Mouse (Mus musculus) neutrophil, adult 65 days (primary cell): ENCODE results near the gene Trim7. TPM values are rescaled to one million over a fixed set of nuclear protein-coding genes. Genes with fewer than 3 reads are reported as not detected.

Source experiments
- total RNA-seq: library from RNA; stranded (reverse); gene quantifications from 2 replicates; pipeline ENCODE4 v1.2.4, GENCODE M21; 2023

The Trim7 gene
- 0.16 and 0.48 TPM in 2 replicates for total RNA-seq

DNA sequence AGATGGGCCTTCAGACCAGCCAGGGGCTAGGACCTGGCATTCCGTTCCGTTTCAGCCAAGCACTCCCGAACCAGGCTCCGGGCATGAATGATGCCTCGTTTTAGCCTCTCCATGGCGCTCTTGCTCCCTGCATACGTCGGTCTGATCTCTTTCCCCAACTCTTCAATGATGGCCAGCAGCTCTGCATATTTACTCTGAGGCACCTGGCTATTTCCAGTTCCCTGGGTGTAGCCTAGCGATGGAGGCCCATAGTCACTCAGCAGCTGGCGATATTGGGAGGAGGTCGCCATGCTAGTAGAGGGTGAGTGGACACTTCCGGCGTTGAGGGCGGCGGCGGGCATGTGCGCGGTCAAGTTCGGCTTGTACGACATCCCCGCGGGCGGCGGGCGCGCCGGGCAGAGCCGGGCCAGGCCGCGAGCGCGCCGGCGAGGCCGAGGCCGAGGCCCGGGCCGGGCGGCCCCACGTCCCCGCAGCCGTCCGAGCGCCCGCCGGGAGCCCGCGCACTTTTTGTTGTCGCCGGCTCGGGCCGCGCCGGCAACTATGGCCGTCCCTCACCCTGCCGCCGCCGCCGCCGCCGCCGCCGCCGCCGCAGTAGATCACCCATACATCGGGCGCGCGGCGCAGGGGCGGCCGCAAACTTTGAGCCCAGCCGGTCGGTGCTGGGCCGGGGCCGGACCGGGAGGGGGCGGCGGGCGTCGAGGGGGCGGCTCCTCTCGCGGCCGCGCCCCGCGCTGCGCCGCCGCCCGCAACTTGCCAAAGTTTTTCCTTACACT is at the start of gene Trim7, which contains the start of gene Gm12184:
Trim7 (plus strand) TSS at position 162 of the 773 bp plus-strand sequence.
Gm12184 (minus strand) TSS at position 677 of the 773 bp plus-strand sequence.

DNA sequence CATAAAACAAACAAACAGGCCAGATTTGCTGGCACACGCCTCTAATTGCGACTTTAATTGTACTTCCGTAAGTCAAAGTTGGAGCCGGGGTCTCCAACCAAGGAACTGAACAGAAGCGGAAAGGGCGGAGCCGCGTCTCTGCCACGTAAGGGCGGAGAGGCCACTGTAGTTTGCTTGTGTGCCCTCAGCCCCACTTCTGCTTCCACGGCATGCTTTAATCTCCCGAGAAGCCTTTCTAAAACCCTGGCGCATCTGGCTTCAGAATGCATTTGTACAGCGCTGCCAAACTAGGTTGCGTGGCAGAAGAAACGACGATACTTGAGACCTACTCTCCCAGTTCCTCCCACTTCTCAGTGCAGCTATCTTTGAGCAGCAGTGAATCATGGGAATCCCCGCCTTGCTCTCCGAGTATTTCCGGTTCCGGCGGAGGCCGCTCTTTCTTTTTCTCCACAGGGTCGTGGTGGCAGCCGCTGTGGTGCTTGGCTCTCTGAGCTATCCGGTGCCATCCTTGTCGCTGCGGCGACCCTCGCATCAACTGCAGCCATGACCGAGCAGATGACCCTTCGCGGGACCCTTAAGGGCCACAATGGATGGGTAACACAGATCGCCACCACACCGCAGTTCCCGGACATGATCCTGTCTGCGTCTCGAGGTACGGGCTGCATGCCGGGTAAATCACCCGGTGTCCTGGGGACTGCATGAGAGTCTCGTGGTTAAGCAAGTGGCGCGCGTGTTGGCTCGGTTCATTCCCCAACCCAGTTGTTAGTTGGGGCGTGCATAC is 25.8 kb upstream of the Trim7 start, which contains the start of gene Rack1:
Rack1 (plus strand) TSS at position 412 of the 781 bp plus-strand sequence.

DNA sequence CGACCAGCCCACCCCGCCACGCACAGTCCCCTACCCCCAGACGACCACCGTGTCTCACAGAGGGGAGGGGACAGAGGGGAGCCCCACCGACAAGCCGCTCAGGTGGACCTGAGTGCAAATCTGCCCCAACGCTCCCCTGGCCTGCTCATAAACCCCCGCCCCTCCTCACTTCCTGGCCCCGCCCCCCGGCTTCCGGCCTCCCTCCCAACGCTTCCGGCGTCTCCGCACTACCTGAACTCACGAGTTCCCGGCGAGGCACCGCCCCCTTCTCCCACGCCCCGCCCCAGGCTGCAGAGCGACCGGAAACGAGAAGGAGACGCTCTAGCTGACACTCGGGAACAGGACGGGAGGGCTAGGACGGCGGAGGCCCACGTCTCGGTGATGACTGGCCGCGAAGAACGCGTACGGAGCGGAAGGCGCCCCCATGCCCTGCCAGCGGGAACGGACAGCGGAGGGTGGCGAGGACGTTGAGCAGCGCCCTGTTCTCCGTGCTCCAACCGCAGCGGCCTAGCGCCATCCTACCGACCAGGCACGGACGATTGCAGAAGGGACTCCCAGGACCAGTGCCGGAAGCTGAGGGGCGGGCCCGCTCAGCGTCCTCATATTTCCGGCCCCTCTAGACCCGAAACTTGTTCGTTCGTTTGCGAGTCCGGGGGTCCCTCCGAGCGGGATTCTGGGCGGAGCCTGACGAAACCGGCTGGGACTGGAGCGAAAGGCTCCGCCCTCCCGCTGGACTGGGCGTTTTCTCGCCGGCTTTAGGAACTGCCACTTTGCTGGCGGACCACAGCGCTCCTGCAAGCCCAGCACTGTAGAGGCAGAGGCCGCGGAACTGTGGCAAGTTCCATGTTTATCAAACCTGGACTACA is 8.9 kb upstream of the Trim7 start, which contains the start of gene Trim41:
Trim41 (minus strand) TSS at position 554 of the 866 bp plus-strand sequence.

DNA sequence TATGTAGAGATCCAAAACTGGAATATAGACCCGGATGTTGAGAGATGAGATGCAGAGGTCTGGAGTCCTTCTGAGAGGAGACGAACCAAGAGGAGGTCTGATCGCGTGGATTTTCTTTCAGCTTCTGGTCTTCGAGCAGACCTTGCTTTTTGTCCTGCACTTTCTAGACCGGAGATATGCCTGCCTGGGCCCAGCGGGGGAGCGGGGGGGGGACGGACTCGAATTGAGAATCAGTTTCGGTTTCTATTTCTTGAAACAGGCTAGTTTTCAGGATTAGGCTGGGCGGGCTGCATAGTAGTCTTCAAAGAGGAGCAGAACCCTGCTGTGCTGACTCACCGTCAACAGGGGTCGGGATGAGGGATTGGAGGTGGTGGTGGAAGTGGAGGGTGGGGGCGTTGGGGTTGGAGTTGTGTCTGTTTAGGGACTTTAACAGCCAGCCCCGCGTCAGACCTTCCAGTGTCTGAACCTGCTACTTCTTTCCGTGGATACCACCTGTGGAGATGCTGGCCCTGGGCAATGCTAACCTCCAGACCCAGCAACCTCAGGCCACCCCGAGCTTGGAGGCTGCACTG is 45.3 kb downstream of the Trim7 start, which contains the start of gene Irgm1:
Irgm1 (minus strand) TSS at position 483 of the 572 bp plus-strand sequence.

Other genes starting within 250 kb of the Trim7 start
- gene Rack1, start 25.8 kb upstream of the Trim7 start, total RNA-seq = 371 and 385 TPM in 2 replicates
- gene Trim41, start 8.8 kb upstream of the Trim7 start, total RNA-seq = 38.5 and 69.4 TPM in 2 replicates
- gene Gm12184, start 515 bp downstream of the Trim7 start, total RNA-seq = 0.66 and 0.95 TPM in 2 replicates
- 11.6 and 16.1 TPM in 2 replicates for gene Irgm1, start 45.5 kb downstream of the Trim7 start, total RNA-seq
- 0.79 and 2.0 TPM in 2 replicates for gene Gm5431, start 76.1 kb downstream of the Trim7 start, total RNA-seq
- 13.1 and 13.2 TPM in 2 replicates for gene Psme2b, start 120.0 kb downstream of the Trim7 start, total RNA-seq
- gene Olfr56, start 152.7 kb downstream of the Trim7 start, total RNA-seq = 0.16 and 0.18 TPM in 2 replicates
- gene 9930111J21Rik1, start 153.3 kb downstream of the Trim7 start, total RNA-seq = 23.7 and 28.4 TPM in 2 replicates
- gene Gm12185, start 166.1 kb downstream of the Trim7 start, total RNA-seq = 0.38 and 0.70 TPM in 2 replicates
- 0.25 TPM in 1 of 2 replicates, not detected in the other for gene Tgtp1, start 168.0 kb downstream of the Trim7 start, total RNA-seq
- gene 9930111J21Rik2, start 225.1 kb downstream of the Trim7 start, total RNA-seq = 31.0 and 31.9 TPM in 2 replicates
- gene Tgtp2, start 238.1 kb downstream of the Trim7 start, total RNA-seq = 0.25 and 0.52 TPM in 2 replicates